In the genomic region with DNA sequence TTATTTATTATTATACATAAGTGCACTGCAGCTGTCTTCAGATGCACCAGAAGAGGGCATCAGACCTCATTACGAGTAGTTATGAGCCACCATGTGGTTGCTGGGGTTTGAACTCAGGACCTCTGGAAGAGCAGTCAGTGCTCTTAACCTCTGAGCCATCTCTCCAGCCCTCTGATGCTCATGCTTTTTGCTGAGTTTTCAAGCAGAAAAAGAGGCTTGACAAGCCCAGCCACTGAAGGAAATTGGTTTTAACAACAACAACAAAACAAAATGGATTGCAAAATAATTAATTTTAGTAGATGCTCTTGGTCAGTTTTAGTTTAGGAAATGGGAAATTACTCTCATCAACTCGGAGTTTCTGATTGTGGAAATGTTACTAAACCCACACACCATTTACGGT, we compare ENCODE assay signal across 19 mouse cellular contexts.
"Had no signal": no experiment of that assay in that cellular context is flagged by ENCODE, and none has a peak within 500 bp of the region (broad histone marks: within the 10 kb centered on the region; RNA-seq: fewer than 3 reads in every experiment).

No protein-coding gene starts in this region.

- H3K36me3 ChIP-seq: kidney, embryonic 15.5 days; lung, embryonic 15.5 days; neural tube, embryonic 15.5 days had no signal

- H3K4me2 ChIP-seq: kidney, embryonic 15.5 days; liver, embryonic 11.5 days; lung, embryonic 15.5 days; midbrain, embryonic 11.5 days; neural tube, embryonic 12.5 days; neural tube, embryonic 15.5 days had no signal

- H3K27ac ChIP-seq: kidney, embryonic 15.5 days; left cerebral cortex, adult 2 months; lung, embryonic 15.5 days; neural tube, embryonic 12.5 days; neural tube, embryonic 15.5 days had no signal

- DNase-seq: kidney, adult 8-10 months; kidney, postnatal 10 days; kidney, postnatal 36 days; layer of hippocampus, postnatal 36 days; lung, postnatal 10 days; lung, postnatal 36 days; midbrain, embryonic 14.5 days; right cerebral cortex, adult 18-20 months; right cerebral cortex, postnatal 14 days; right cerebral cortex, postnatal 4 days; thymus, postnatal 36 days had no signal

- H3K9ac ChIP-seq: kidney, embryonic 15.5 days; lung, embryonic 15.5 days; neural tube, embryonic 12.5 days; neural tube, embryonic 15.5 days had no signal

- H3K27me3 ChIP-seq: kidney, embryonic 15.5 days; lung, embryonic 15.5 days; megakaryocyte, embryonic 14.5 days; neural tube, embryonic 12.5 days; neural tube, embryonic 15.5 days had no signal

- H3K9me3 ChIP-seq: kidney, embryonic 15.5 days; lung, embryonic 15.5 days; neural tube, embryonic 12.5 days; neural tube, embryonic 15.5 days had no signal

- H3K4me3 ChIP-seq: kidney, embryonic 15.5 days; left cerebral cortex, adult 2 months; lung, embryonic 15.5 days; neural tube, embryonic 12.5 days; neural tube, embryonic 15.5 days had no signal
